Mouse (Mus musculus): Measurements from ENCODE around the gene Aebp2.

- TF ChIP-seq CTCF (IDR thresholded peaks at IDR 0.05; ENCODE audit: low read depth) (no peak), EP300 (optimal IDR thresholded peaks at IDR 0.05) (no peak)
Measured at GRCm38 (mm10) chr6:140642655-140643054, 20.2 kb downstream of the Aebp2 start.

All from stomach, postnatal 0 days (tissue).